Mouse (Mus musculus): ENCODE data around the gene Mgat5. TPM values are rescaled to one million over a fixed set of nuclear protein-coding genes. Genes with fewer than 3 reads are reported as not detected.

Mgat5 gene
- polyA plus RNA-seq, 1 experiment from 2014 or later, result 4.9 TPM

DNA sequence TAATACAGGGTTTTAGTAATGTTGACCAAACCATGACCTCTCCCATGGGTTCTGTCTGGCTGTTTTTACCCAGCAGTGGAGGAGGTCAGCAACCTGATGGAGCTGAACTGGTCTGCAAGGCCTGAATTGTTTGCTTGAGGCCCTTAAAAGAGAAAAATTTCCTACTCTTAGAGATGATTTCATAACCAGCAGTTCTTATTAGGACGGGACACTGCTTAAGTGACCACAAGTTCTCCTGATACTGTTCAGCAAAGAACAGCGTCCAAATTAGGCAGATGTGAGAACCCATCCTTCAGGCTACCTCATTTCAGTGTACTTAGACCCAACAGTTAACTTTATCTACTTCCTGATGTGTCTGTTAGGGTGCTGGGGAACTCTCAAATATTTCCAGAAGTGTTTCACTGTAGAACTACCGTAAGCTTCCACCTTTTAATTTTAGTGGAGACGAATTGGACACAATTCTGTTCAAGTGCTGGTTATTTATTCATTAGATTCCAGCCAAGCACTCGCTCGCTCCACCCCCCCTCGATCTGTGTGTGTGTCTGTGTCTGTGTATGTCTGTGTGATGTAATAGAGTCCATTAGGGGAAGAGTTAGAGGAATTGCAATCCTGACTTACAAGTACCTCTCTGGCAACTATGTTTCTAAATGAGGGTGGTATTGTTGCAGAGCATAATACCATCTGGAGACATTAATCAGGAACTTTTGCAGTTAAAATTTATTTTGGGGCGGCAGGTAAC, 17.4 kb downstream of the Mgat5 start:
- DNase-seq (ENCODE audit: low spot score), result no peak
- Histone ChIP-seq H3K4me3 (no peak overlapping the region), H3K9me3 (no peaks in the 10 kb centered on the region), H3K4me1 (peaks cover 9% of the 10 kb centered on the region), H3K36me3 (replicated peaks) (no peaks in the 10 kb centered on the region), H3K27me3 (replicated peaks; ENCODE audit: low read depth, poor library complexity, severe bottlenecking) (no peaks in the 10 kb centered on the region), H3K27ac (replicated peaks) (no peak overlapping the region)
- 91% methylated on average over 8 of the region's 8 CpGs for WGBS

DNA sequence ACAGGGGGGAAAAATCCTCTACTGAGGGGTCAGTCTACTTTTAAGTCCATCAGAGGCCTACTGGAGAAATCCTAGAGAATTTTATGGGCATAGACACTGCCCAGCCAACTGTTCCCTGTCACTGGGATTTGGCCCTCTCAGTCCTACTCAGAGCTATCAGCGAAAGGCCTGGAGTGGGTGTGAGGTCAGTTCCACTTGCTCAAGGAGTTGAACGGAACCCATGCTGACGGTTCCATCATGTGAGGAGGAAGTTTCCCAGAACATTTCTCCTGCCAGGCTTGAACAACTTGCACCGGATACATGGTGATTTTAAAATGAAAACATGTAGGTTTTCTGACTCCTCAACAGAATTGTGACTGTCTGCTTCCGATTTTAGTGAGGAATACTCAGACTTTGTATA, 20.2 kb downstream of the Mgat5 start:
- H3K9me3 ChIP-seq, result no peaks in the 10 kb centered on the region
- WGBS, result 94% methylated on average over 5 of the region's 5 CpGs
- no peak overlapping the region for H3K27ac ChIP-seq (replicated peaks)
- H3K27me3 ChIP-seq (replicated peaks; ENCODE audit: low read depth, poor library complexity, severe bottlenecking), result no peaks in the 10 kb centered on the region
- H3K4me3 ChIP-seq, result no peak overlapping the region
- DNase-seq (ENCODE audit: low spot score), result no peak
- no peaks in the 10 kb centered on the region for H3K36me3 ChIP-seq (replicated peaks)
- 0 out of 2 replicates have a peak, but pooled peaks cover 4% of the 10 kb centered on the region for H3K4me1 ChIP-seq

DNA sequence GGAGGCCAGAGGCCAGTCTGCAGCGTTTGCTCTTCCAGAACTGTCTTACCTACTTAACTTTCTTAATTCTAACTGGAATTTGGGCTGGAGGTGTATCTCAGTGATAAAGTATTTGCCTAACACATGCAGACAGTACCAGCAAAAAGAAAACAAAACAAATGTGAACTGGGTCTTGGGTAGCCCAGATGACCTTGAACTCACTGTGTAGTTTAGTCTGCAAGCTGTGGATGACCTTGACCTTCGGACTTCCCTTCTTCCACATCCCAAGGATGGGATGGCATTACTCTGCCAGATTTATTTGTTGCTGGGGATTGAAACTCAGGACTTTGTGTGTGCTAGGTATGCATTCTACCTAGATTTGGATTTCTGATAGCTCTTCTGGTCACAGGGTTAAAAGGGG, 24.2 kb downstream of the Mgat5 start:
- H3K27ac ChIP-seq (replicated peaks), result no peak overlapping the region
- no peaks in the 10 kb centered on the region for H3K27me3 ChIP-seq (replicated peaks; ENCODE audit: low read depth, poor library complexity, severe bottlenecking)
- no peaks in the 10 kb centered on the region for H3K36me3 ChIP-seq (replicated peaks)
- no peak overlapping the region for H3K4me3 ChIP-seq
- 88% methylated on average over 2 of the region's 2 CpGs for WGBS
- H3K9me3 ChIP-seq, result no peaks in the 10 kb centered on the region
- DNase-seq (ENCODE audit: low spot score), result no peak
- H3K4me1 ChIP-seq, result peaks cover 23% of the 10 kb centered on the region

DNA sequence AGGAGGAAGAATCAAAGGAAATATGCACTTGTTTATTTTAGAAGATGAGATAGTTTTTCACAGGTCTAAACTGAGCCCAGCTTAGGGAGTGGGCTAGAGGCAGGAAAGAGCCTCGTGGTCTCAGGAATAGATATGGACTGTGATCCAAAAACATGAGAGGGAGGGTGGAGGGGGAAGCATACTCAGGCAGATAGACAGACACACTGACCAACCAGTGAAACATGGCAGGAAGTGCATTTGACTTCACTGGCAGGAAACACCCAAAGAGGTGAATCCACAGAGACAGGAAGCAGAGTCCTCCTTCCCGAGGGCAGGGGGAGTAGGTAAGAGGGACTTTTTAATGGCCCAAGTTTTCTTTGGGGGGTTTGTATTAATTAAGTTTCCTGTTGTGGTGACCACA, 25.7 kb downstream of the Mgat5 start:
- no peaks in the 10 kb centered on the region for H3K36me3 ChIP-seq (replicated peaks)
- H3K27ac ChIP-seq (replicated peaks), result no peak overlapping the region
- H3K4me1 ChIP-seq, result peaks cover 23% of the 10 kb centered on the region
- no peak overlapping the region for H3K4me3 ChIP-seq
- no peak for DNase-seq (ENCODE audit: low spot score)
- WGBS, result 62% methylated on average over 2 of the region's 2 CpGs
- no peaks in the 10 kb centered on the region for H3K9me3 ChIP-seq
- no peaks in the 10 kb centered on the region for H3K27me3 ChIP-seq (replicated peaks; ENCODE audit: low read depth, poor library complexity, severe bottlenecking)

DNA sequence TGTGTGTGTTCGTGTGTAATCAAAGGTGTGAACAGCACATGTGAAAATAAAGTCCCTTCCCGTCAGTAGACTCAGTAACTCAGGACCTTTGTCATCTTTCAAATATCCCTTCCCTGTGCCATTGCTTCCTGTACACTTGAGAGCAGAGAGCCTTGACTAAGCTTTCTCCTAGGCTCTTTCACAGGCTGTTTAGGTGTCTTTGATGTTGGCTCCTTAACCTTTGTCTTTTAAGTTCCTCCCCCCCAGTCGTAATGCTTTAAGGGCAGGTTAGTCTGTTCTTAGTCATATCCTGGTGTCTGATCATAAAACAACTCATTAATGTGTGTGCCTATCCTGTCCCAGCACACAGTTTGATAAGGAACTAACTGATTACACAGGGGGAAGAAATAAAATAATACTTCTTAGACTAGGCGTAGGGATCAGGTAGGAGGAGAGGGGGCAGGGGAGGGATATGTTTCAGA, 28.4 kb downstream of the Mgat5 start:
- H3K27ac ChIP-seq (replicated peaks), result no peak overlapping the region
- no peaks in the 10 kb centered on the region for H3K27me3 ChIP-seq (replicated peaks; ENCODE audit: low read depth, poor library complexity, severe bottlenecking)
- H3K4me3 ChIP-seq, result no peak overlapping the region
- no peaks in the 10 kb centered on the region for H3K36me3 ChIP-seq (replicated peaks)
- whole genome bisulfite sequencing, result 73% methylated on average over 4 of the region's 4 CpGs
- peaks cover 22% of the 10 kb centered on the region for H3K4me1 ChIP-seq
- H3K9me3 ChIP-seq, result no peaks in the 10 kb centered on the region
- no peak for DNase-seq (ENCODE audit: low spot score)

DNA sequence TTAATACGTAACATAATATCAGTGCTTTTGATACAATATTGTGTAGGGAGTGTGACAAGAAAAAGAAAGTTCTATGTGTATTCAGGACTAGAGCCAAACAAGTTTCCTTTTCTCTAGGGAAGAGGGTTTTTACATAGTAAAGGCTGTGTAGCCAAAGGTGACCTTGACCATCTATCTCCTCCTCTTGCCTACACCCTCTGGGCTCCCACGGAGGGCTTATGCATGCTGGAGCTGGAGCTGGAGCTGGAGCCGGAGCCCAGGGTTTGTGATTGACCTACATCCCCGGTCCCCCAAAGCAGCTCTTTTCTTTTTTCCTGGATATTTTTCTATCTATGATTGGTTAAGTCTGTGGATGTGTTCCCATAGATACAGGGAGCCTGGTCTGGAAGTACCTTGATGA, 30.3 kb downstream of the Mgat5 start:
- no peaks in the 10 kb centered on the region for H3K27me3 ChIP-seq (replicated peaks; ENCODE audit: low read depth, poor library complexity, severe bottlenecking)
- H3K27ac ChIP-seq (replicated peaks), result no peak overlapping the region
- H3K36me3 ChIP-seq (replicated peaks), result no peaks in the 10 kb centered on the region
- H3K4me1 ChIP-seq, result peaks cover 34% of the 10 kb centered on the region
- no peaks in the 10 kb centered on the region for H3K9me3 ChIP-seq
- 82% methylated on average over 4 of the region's 4 CpGs for WGBS
- H3K4me3 ChIP-seq, result no peak overlapping the region
- no peak for DNase-seq (ENCODE audit: low spot score)

DNA sequence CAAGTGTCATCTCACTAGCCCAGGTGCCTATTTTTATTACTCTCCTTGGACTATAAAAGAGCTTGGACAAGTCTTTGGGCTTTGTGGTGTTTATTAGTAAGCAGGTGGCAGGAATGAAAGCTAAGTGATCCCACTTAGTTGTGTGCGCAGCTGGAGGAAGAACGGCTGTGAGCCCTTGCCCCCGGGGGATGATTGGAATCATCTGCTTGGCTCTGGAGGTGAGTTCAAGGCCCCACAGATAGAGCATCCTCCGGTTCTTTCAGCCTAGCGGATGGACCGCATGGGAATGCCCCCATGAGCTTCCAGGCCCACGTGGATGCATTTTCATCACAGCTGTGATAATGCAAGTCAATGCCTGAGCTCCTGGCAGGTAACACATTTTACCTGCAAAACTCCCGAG, 31.6 kb downstream of the Mgat5 start:
- Histone ChIP-seq H3K4me1 (peaks cover 37% of the 10 kb centered on the region), H3K9me3 (no peaks in the 10 kb centered on the region), H3K4me3 (no peak overlapping the region), H3K27me3 (replicated peaks; ENCODE audit: low read depth, poor library complexity, severe bottlenecking) (no peaks in the 10 kb centered on the region), H3K36me3 (replicated peaks) (no peaks in the 10 kb centered on the region), H3K27ac (replicated peaks) (no peak overlapping the region)
- no peak for DNase-seq (ENCODE audit: low spot score)
- 73% methylated on average over 8 of the region's 8 CpGs for WGBS

DNA sequence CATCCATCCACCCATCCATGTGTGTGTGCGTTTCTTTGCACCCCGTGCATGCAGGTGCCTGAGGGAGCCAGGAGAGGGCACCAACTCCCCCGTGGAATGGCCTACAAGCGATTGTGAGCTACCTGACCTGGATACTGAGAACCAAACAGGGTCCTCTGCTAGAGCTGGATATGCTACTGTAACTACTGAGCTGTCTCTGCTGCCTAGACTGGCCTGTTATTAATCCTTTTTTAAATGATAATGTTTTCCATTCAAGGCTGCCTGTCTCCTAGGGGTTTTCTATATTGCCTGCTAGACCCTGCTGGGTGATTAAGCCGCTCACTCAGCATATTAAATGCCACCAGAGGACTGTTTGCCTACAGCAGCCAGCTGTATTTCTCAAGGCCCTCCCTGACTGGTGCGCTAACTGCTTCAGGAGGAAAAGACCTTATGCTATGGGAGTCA, 34.1 kb downstream of the Mgat5 start:
- Histone ChIP-seq H3K27me3 (replicated peaks; ENCODE audit: low read depth, poor library complexity, severe bottlenecking) (no peaks in the 10 kb centered on the region), H3K36me3 (replicated peaks) (no peaks in the 10 kb centered on the region), H3K4me3 (no peak overlapping the region), H3K27ac (replicated peaks) (peak overlapping the region; percentile 31; the same call in 1 of the 2 replicates), H3K4me1 (peaks cover 18% of the 10 kb centered on the region), H3K9me3 (no peaks in the 10 kb centered on the region)
- peak; percentile 23 for DNase-seq (ENCODE audit: low spot score)
- WGBS, result 45% methylated on average over 6 of the region's 6 CpGs

DNA sequence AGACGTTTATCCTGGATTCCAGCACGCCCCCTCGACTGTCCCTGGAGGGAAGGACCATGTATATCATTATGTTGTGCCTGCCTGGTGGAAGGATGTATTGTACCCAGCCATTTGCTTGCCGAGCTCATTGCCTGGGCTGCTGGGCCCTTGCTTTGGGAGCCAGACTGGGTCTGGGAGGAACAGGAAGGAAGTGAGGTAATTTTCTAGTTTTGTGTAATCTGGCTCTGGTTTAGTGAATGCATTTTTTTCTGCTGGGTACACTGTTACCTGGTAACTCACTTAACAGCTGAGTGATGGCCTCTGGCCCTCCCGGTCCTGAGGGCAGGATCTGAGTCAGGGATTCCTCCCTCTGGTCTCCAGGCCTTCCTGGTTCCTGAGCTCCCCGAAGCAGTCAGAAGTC, 35.1 kb downstream of the Mgat5 start:
- Histone ChIP-seq H3K27me3 (replicated peaks; ENCODE audit: low read depth, poor library complexity, severe bottlenecking) (no peaks in the 10 kb centered on the region), H3K9me3 (no peaks in the 10 kb centered on the region), H3K27ac (replicated peaks) (peak overlapping the region; percentile 54), H3K4me3 (no peak overlapping the region), H3K4me1 (peaks cover 18% of the 10 kb centered on the region), H3K36me3 (replicated peaks) (no peaks in the 10 kb centered on the region)
- 20% methylated on average over 6 of the region's 6 CpGs for whole genome bisulfite sequencing
- DNase-seq (ENCODE audit: low spot score), result peak; percentile 45

DNA sequence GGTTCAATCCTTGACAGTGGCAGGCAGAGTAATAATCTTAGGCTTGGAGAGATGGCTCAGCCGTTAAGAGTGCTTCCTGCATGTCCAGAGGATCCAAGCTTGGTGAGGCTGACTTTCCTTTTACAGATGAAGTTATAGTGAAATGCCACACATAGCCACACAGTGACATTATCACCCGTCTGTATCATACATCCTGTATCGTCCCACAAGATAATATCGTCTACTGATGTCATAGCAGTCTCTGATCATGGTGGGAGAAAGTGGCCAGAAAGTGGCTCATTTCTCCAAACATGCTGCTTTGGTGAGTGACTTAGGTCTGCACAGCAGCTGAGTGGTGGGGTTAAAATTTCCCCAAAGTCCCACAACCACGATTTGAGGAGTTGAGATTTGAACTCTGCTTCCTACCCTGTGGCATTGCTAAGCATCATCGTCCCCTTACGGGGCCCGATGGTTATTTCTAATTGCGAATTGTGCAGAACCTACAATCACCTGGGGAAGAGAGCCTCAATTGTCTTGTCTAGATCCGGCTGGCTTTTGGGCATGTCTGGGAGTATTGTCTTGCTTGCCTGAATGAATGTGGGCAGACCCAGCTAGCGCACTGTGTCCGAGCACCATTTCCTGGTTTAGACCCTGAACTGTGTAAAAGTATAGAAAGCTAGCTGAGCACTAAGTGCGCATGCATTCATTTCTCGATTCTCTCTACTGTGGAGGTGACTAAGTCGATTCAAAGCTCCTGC, 37.5 kb downstream of the Mgat5 start:
- Histone ChIP-seq H3K9me3 (no peaks in the 10 kb centered on the region), H3K4me1 (peaks cover 18% of the 10 kb centered on the region), H3K27me3 (replicated peaks; ENCODE audit: low read depth, poor library complexity, severe bottlenecking) (no peaks in the 10 kb centered on the region), H3K27ac (replicated peaks) (no peak overlapping the region), H3K4me3 (no peak overlapping the region), H3K36me3 (replicated peaks) (no peaks in the 10 kb centered on the region)
- whole genome bisulfite sequencing, result 85% methylated on average over 15 of the region's 15 CpGs
- no peak for DNase-seq (ENCODE audit: low spot score)

DNA sequence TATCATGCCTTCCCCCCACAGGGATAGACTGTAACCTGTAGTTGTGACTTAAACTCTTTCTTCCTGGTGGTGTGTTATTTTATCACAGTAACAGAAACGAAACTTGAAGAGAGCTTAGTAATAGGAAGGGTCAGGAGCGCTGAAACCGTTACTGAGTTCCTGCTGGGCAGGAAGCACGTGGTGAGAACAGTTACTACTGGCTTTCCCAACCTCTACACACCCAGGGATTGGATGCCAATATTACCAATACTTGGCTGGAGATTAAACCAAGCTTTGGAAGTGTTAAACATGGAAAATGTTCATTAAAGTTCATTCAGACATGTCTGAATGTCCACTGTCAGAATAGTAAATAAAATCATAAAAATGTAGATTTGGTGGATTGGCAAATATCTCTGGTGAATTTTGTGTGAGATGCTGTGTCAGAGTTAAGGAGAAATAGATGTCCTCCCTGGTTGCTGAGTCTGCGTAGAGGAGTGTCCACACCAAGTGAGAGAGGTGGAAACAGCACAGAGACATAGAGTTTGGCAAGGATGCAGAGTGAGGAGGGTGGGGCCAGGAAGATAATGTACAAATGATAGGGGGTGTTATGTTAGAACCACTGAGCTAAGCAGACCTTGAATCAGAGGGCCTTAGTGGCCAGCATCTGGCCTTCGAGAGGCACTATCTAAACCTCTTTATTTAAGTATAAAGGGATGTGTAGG, 38.2 kb downstream of the Mgat5 start:
- H3K4me1 ChIP-seq, result peaks cover 18% of the 10 kb centered on the region
- 78% methylated on average over 6 of the region's 6 CpGs for WGBS
- no peaks in the 10 kb centered on the region for H3K27me3 ChIP-seq (replicated peaks; ENCODE audit: low read depth, poor library complexity, severe bottlenecking)
- H3K4me3 ChIP-seq, result no peak overlapping the region
- no peak for DNase-seq (ENCODE audit: low spot score)
- H3K36me3 ChIP-seq (replicated peaks), result no peaks in the 10 kb centered on the region
- H3K9me3 ChIP-seq, result no peaks in the 10 kb centered on the region
- no peak overlapping the region for H3K27ac ChIP-seq (replicated peaks)

DNA sequence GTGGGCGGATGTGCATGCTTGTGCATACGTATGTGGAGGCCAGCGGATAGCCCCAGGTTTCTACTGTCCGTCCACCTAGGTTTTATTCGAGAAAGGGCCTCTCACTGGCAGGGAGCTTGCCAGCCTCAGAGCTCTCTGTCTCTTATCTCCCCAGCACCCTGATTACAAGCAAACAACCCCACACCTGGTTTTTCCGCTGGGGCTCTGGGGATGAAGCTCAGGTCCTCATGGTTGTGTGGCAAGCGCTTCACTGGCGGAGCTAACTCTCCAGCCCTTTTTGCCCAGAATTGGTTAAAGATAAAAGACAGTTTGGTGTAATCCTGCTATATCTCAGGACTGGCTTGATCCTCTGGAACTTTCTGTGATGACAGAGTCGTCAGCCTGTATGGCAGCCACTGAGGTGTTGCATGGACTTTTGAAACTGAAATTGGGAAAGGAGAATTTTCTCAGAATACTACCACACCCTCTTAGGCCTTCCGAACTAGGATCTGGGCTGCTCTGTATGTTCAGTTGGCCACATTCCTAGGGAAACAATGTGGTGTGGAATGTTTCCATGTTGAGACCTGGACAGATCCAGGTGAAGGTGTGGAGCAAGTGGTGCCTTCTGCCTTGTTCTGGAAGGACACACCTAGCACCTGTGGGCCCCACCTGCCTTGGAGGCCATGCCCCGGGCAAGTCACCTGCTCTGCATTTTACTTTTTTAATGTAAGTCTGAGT, 39.4 kb downstream of the Mgat5 start:
- no peak overlapping the region for H3K4me3 ChIP-seq
- 90% methylated on average over 11 of the region's 11 CpGs for WGBS
- H3K9me3 ChIP-seq, result no peaks in the 10 kb centered on the region
- no peak for DNase-seq (ENCODE audit: low spot score)
- peaks cover 12% of the 10 kb centered on the region for H3K4me1 ChIP-seq
- H3K27me3 ChIP-seq (replicated peaks; ENCODE audit: low read depth, poor library complexity, severe bottlenecking), result no peaks in the 10 kb centered on the region
- H3K27ac ChIP-seq (replicated peaks), result no peak overlapping the region
- no peaks in the 10 kb centered on the region for H3K36me3 ChIP-seq (replicated peaks)
